Mouse (Mus musculus) layer of hippocampus, adult 6 months (tissue): ENCODE results near the gene Tas1r3. TPM values are rescaled to one million over a fixed set of nuclear protein-coding genes. Genes with fewer than 3 reads are reported as not detected.

Source experiments
- long read RNA-seq, 2 experiments: library from polyadenylated mRNA; unstranded; transcript quantifications; one replicate each; pipeline ENCODE4 v2.0.0; 2019 to 2020
- microRNA-seq: library from miRNA; unstranded; fragments of <30 nt; microRNA quantifications from one replicate; pipeline ENCODE4 v1.2.0, GENCODE M21; 2020
- polyA plus RNA-seq: library from polyadenylated mRNA; unstranded; fragments of <200 nt; fragmentation: Nextera tagmentation; gene quantifications from 2 replicates; pipeline ENCODE4 v1.2.3, GENCODE M21; 2021

Tas1r3 gene
- 0.05 and 0.08 TPM in 2 replicates for polyA plus RNA-seq
- long read RNA-seq, experiment 1 = 0 reads
- long read RNA-seq, experiment 2 = 0 reads

DNA sequence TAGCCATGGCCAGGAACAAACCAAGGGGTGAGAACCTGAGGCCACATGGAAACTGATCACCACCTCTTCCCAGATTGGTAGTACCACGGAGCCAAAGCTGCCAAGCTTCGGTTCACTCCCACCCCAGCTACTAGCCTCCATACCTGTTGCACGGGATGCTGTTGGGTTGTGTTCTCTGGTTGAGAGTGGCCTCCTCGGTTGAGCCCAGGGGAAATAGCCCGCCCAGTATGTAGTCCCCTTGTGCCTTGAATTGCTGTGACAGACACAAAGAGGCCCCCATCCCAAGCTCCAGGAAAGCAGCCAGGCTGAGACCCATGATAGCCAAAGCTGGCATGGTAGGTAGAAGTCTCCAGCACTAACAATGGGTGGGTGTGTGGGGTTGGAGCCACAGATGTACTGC lies at the start of gene Tas1r3:
Gene Tas1r3 (minus strand): TSS at position 362 of the 400 bp plus-strand sequence.

DNA sequence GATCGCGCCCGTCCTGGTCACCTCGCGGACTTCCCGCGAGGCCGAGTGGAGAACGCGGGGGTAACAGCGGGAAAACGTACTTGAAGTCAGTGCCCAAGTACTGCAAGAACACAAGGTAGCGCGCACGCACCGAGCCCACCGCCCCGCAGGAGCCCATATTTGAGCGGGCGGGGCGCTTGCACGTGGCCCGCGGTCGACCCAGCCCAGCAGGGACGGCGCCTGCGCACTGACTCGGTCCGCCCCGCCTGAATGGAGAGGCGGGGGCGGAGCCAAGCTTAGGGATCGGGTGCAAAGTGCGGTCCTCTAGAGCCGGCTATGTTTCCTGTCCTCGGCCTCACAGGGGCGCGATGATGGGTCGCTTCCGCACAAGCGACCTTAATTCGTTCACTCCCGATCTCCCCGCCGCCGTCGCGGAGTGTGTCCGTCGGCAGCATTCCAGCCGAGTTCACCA lies 28.4 kb upstream of the Tas1r3 start, which contains the start of the genes Pusl1 and Acap3:
Gene Pusl1 (minus strand): TSS at position 231 of the 451 bp plus-strand sequence.
Gene Acap3 (plus strand): TSS at position 272 of the 451 bp plus-strand sequence.

DNA sequence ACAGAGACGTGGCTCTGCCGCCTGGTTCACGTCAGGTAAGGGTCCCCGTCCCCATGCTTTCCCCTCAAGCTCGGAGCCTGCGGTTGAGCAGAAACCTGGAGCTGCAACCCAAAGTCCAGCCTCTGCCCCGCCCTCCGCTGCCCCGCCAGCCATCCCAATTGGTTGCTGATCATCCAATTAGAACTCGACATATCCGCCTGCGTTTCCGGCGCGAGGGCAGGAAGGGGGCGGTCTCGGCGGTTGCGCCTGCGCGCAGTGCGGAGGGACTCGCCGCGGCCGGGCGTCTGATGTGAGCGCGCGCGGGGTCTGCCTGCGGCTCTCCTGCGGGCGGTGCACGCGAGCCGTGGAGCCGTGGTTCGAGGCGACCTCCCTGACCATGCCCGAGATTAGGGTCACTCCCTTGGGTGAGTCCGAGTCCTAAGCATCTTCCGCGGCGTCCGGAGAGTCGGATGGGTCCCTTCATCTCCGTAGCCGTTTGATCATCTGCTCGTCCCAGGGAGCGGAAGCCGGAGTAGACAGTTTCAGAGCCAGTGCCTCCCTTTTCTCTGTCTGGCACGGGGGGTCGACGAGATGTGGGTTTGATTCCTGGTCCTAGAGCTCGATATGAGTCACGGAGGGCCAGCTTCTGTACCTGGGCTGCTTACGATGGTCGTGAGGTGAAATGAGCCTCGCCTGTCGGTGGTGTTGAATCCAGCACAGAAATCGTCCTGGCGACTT lies 6.3 kb upstream of the Tas1r3 start, which contains the start of the genes Cptp and Ints11:
Gene Cptp (minus strand): TSS at position 124 of the 717 bp plus-strand sequence.
Gene Ints11 (plus strand): TSS at position 230 of the 717 bp plus-strand sequence.

DNA sequence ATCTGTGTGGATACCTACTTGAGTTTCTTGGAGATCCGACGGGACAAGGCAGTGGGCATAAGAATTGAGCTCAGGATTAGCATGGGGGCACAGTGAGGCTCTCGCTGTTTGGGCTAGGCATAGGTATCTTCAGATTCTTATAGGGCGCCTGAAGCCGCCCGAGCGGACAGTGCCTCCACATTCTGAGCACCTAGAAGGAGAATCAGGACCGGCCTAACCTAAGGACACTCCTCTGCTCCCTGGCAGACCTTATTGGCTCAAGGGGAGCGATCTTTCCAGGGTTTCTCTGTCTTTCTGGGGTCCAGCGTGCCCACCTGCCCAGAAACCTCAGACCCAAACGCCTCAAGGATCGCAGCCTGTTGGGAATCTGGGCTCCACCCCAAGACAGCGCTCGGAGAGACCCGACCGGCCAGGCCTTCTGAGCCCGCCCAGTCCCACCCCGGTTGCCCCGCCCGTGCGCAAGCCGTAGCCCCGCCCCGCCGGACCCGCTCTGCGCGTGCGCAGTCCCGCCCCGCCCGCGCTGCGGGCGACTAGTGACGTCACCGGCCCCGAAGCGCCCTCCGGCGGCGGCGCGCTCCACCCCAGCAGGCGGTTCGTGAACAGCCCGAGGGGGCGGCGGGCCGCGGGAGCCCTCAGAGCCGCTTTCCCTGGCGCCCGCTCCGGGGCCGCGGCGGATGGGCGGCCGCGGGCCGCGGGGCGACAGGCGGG lies 16.1 kb downstream of the Tas1r3 start, which contains the start of gene Dvl1:
Gene Dvl1 (plus strand): TSS at position 532 of the 708 bp plus-strand sequence.

DNA sequence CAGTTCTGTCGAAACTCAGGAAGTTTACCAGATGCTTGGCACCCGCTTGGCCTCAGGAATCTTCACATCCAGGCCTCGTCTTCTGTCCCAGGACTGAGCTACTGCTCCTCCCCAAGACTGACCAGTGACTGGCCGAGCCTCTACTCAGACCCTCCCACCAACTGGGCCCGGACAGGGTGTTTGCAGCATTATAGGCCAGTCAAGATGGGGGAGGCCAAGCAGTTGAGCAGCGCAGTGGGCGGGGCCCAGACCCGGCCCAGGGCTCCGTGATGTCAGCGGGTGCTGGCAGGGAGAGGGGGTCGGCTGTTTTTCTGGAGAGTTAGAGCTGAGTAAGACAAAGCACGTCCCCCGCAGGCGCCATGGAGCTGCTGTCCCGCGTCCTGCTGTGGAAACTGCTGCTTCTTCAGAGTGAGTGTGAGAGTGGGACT lies 23.7 kb downstream of the Tas1r3 start, which contains the start of gene Mxra8:
Gene Mxra8 (plus strand): TSS at position 198 of the 428 bp plus-strand sequence.

DNA sequence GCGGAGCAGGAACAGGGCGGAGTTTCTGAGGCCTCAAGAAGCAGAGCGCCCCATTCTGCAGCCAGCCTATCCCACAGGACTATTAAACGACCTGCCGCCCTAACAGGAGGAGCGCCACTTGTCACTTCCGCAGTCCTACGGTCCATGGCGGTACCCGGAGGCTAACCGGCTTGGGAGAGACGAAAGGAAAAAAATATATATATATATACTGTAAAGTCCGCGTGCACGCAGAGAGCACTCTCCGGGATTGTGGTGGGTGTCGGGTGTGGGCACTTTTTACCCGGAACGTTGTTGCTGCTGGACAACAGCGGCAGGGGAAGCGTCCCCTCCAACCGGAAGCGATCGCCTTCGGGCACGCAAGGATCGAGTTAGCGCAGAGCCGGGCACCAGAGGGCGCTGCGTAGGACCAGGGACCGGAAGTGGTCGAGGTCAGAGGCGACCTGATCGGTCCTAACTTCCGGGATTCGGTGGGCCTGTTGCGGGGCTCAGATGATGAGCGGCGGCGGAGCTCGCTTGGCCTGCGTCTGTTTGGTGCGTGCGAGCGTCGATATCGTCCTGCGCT lies 31.9 kb downstream of the Tas1r3 start, which contains the start of gene Aurkaip1:
Gene Aurkaip1 (plus strand): TSS at position 68 of the 562 bp plus-strand sequence.

DNA sequence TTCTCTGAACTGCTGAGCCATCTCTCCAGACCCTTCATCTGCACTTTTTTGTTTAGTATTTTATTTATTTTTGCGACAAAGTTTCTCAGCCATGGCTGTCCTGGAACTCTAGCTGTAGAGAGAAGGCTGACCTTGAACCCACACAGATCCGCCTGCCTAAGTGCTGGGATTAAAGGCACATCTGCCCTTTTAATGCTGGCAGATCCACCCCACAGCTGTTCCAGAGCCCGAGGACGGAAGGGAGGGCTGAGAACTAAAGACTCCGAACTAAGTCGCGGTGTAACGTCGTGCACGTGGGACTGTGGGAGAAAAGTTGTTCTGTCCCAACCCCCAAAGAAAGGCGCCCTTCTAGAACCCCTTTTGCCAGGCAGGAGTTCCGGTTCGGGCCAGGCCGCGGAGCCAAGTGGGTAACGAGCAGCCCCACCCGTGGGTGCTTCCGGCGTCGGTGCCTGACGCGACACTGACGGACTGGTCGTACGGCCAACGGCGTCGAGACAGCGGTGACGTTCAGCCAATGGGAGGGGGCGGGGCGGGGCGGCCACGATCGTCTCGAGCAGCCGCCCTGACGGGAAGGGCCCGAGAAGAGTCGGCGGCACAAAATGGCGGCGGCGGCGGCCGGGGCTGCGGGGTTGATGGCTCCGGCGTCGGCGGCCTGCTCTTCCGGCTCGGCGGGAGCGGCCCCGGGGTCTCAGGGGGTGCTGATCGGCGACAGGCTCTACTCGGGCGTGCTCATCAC lies 51.1 kb downstream of the Tas1r3 start, which contains the start of gene Ccnl2:
Gene Ccnl2 (plus strand): TSS at position 561 of the 736 bp plus-strand sequence.

Small RNAs within 50 kb of the gene (microRNA-seq; reads per million reads assigned to microRNA genes)
- gene Gm22991 = not detected

Other genes starting within 250 kb of the Tas1r3 start
- 35.4 and 39.2 TPM in 2 replicates for gene Cdk11b, start 238.5 kb downstream of the Tas1r3 start, polyA plus RNA-seq
- not detected in 2 replicates for gene Gm10563, start 218.0 kb downstream of the Tas1r3 start, polyA plus RNA-seq
- gene Mmp23, start 210.0 kb downstream of the Tas1r3 start, polyA plus RNA-seq = 0.45 and 0.87 TPM in 2 replicates
- 14.8 and 16.5 TPM in 2 replicates for gene Mib2, start 194.2 kb downstream of the Tas1r3 start, polyA plus RNA-seq
- 10.0 and 11.8 TPM in 2 replicates for gene Fndc10, start 169.0 kb downstream of the Tas1r3 start, polyA plus RNA-seq
- 201 and 210 TPM in 2 replicates for gene Ssu72, start 158.6 kb downstream of the Tas1r3 start, polyA plus RNA-seq
- gene Tmem240, start 128.6 kb downstream of the Tas1r3 start, polyA plus RNA-seq = 2.4 and 2.9 TPM in 2 replicates
- 28.5 and 32.9 TPM in 2 replicates for gene Atad3a, start 102.3 kb downstream of the Tas1r3 start, polyA plus RNA-seq
- gene Vwa1, start 88.7 kb downstream of the Tas1r3 start, polyA plus RNA-seq = 14.0 and 15.3 TPM in 2 replicates
- 10.0 and 10.7 TPM in 2 replicates for gene Tmem88b, start 77.5 kb downstream of the Tas1r3 start, polyA plus RNA-seq
- 0.19 TPM in 1 of 2 replicates, not detected in the other for gene Ankrd65, start 72.9 kb downstream of the Tas1r3 start, polyA plus RNA-seq
- gene Mrpl20, start 60.5 kb downstream of the Tas1r3 start, polyA plus RNA-seq = 367 and 368 TPM in 2 replicates
- gene Ccnl2, start 50.9 kb downstream of the Tas1r3 start, polyA plus RNA-seq = 23.5 and 25.2 TPM in 2 replicates
- 269 and 273 TPM in 2 replicates for gene Aurkaip1, start 32.1 kb downstream of the Tas1r3 start, polyA plus RNA-seq
- 6.7 and 11.4 TPM in 2 replicates for gene Mxra8, start 23.7 kb downstream of the Tas1r3 start, polyA plus RNA-seq
- 4.7 TPM in 2 replicates for gene Dvl1, start 16.0 kb downstream of the Tas1r3 start, polyA plus RNA-seq
- 14.0 and 15.0 TPM in 2 replicates for gene Cptp, start 6.1 kb upstream of the Tas1r3 start, polyA plus RNA-seq
- gene Ints11, start 6.2 kb upstream of the Tas1r3 start, polyA plus RNA-seq = 35.4 and 38.5 TPM in 2 replicates
- gene Pusl1, start 28.4 kb upstream of the Tas1r3 start, polyA plus RNA-seq = 45.2 and 57.4 TPM in 2 replicates
- gene Acap3, start 28.5 kb upstream of the Tas1r3 start, polyA plus RNA-seq = 25.0 and 25.7 TPM in 2 replicates
- gene Ube2j2, start 80.5 kb upstream of the Tas1r3 start, polyA plus RNA-seq = 39.1 and 45.7 TPM in 2 replicates
- gene C1qtnf12, start 99.0 kb upstream of the Tas1r3 start, polyA plus RNA-seq = 24.1 and 39.1 TPM in 2 replicates
- gene B3galt6, start 129.3 kb upstream of the Tas1r3 start, polyA plus RNA-seq = 22.8 and 23.7 TPM in 2 replicates
- gene Sdf4, start 129.5 kb upstream of the Tas1r3 start, polyA plus RNA-seq = 149 and 160 TPM in 2 replicates
- gene Tnfrsf4, start 150.5 kb upstream of the Tas1r3 start, polyA plus RNA-seq = not detected in 2 replicates
- gene Tnfrsf18, start 162.8 kb upstream of the Tas1r3 start, polyA plus RNA-seq = 0.21 and 0.23 TPM in 2 replicates
- 0.19 and 0.30 TPM in 2 replicates for gene Ttll10, start 196.1 kb upstream of the Tas1r3 start, polyA plus RNA-seq
- 5.7 and 6.6 TPM in 2 replicates for gene 9430015G10Rik, start 246.6 kb upstream of the Tas1r3 start, polyA plus RNA-seq